Mouse (Mus musculus): ENCODE results near the gene Pgc.

Pgc gene

DNA sequence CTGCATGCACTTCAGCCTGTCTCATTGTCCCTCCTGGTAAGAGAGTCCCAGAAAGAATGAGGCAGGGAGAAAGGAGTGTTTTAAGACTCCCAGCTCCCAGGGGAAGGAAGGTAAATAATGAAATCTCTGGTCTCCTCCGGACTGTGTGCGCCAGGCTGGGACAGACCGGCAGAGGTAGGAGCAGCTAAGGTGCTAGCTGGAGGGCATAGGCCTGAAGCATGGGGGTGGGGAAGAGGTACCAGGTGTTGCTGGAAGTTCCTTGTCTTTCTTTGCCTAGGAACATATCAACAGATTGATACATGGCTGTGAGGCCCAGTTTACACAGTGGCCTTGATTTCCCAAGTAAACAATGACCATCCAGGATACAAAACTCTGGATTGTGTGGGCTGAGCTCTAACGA, 17.7 kb upstream of the Pgc start:
- DNase-seq: no peak

- no peak for DNase-seq
These were observed 16.6 kb upstream of the Pgc start for GRCm38 (mm10) chr17:47710036-47710435.

DNA sequence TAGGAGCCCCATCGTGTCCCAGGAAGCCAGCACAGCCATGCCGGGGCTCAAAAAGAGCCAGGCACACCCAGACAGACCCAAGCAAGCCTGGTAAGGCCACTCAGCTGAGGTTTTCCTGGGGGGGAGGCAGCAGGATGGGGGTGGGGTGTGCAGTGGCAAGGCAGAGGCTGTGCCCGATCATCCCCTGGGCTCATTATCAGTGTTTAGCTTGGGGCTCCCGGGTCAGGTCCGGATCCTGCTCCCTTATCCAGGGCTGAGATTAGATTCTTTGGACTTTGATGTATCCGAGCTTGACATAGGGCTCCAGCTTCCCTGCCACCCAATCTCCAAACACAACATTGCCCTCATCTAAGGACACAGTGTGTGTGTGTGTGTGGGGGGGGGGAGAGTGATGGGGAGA, 14.8 kb upstream of the Pgc start:
- no peak for DNase-seq

DNA sequence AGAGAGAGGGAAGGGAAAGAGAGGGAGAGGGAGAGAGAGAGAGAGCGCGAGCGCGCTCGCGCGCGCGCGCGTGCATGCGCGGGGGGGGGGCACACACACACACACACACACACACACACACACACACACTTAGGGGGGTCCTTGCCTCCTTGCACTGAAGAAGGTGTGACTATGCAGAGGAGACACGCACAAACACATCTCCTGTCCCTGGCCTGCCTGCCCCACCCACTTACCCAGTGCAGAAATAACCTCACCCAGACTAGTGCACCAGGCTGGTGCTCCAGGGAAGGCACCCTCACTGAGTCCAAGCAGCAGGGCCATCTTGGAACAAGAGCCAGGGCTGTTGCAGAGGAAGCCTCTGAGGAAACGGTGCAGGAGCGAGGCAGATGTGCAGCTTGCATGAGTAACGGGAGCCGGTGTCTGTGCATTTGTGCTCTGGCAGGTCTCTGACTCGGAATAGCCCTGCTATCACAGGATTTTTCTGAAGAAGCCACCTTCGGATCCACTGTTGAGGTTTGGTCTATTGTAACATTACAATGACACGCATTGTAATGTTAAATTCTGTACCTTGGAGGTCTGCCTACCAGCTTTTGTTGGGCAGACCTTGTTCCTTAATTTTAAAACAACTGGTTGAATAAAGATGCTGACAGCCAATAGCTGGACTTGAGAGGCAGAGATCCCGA, 13.6 kb upstream of the Pgc start:
- no peak for DNase-seq

- DNase-seq: no peak
These were observed 11.6 kb upstream of the Pgc start for GRCm38 (mm10) chr17:47715037-47715436.

GRCm38 (mm10) chr17:47721183-47721582, 5.5 kb upstream of the Pgc start:
- no peak for DNase-seq

- DNase-seq: peak in 1 of 2 experiments; percentile 25
These were observed 4.3 kb downstream of the Pgc start for GRCm38 (mm10) chr17:47730633-47731575.

DNA sequence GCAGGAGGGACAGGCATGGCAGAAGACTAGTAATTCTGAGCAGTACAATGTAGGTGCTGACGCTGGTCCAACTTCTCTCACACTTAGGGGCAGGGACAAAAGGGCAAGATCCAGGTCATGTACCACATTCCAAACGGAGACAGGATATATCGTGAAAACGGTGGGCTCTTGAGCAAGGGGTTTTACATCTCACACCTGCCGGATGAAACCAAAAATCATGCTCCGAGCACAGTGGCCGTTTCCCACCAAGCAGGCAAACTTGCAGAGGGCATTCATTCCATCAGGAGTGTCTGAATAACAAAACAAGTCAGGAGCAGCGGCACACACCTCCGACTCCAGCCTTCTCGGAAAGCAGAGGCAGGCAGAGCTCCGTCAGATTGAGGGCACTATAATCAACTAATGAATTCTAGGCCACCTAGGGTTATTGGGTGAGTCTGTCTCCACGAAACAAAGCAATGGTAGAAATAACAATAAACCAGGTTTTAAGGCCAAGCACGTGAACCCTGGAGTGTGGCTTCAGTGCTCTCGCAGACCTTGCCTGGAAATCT, 9.0 kb downstream of the Pgc start:
- DNase-seq: no peak

- DNase-seq: peak; percentile 99
These were observed 10.2 kb downstream of the Pgc start, which contains the start of gene Tfeb for GRCm38 (mm10) chr17:47736856-47737255. Tfeb (plus strand) TSS chr17:47737030.

GRCm38 (mm10) chr17:47737271-47738065, 10.8 kb downstream of the Pgc start:
- DNase-seq: peak; percentile 67 to 78

- DNase-seq: peak; percentile 61 to 65
These were observed 11.6 kb downstream of the Pgc start for GRCm38 (mm10) chr17:47738066-47738878.

DNA sequence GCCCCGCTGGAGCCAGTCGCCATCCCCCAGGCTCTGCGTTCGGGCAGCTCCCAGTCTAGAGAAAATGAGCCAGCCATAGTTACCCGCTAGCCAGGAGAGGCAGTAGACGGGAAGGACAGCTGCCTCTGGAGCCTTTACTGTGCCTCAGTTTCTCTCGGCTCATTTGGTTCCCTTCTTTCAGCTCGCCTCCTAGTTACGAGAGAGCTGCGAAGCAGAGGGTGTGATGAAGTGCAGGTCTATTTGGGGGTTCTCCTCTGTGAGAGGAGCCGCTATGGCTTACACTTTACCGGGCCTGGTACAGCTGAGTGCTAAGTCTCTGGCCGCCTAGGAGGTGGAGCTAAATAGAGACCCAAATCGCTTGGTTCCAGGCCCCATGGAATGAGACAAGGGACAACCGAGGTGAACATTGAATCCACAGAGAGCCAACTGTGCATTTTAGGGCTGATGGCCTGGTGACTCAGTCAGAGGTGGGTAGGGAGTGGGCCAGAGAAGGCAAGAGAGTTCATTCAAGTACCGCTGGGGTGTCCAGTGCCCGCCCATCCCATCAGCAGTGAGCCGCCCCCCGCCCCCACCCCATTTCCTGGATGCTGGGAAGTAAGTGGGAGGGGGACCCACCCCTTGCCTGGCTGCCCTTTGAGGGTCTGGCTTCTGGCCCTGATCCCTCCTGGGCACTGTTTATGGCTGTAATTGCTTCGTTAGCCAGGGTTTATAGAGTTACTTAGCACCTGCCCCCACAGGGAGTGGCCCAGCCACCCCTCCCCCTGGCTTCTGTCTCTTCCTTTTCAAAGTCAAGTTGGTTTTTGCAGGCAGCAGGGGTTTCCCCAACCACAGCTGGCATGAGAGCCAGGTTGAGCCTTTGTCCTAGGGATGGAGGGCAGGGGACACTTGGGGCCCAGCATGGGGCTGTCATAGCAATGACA, 12.5 kb downstream of the Pgc start:
- no peak for DNase-seq

GRCm38 (mm10) chr17:47740186-47740585, 13.5 kb downstream of the Pgc start:
- DNase-seq: no peak

DNA sequence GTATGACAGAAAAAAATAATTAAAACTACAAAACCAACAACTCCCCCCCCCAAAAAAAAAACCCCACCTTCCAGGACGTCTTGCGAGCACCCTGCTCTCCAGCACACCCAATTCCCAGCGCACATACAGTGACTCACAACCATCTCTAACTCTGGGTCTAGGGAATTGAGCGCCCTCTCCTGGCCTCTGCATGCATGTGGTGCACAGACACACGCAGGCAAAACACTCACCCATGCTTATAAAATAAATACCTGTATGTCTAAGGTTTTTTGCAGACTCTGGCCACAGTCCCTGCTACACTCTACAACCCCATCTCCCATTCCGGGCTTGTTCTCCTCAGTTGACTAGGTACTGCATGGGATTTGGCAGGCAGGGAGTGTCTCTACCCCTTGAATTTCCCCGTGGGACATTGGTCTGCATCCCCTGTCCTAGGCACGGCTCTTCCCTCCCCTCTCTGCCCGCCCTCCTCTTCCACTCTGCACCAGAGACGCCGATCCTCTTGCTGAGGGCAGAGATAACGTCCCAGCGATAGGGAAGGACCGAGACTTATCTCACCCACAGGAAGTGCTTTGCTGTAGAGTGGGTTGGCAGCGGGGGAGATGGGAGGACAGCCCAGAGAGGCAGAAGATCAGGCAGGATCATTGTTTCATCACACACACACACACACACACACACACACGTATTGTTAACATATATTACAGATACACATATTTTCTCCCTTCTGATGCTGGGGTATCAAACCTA, 16.5 kb downstream of the Pgc start:
- peak in 1 of 2 experiments; percentile 32 for DNase-seq

DNA sequence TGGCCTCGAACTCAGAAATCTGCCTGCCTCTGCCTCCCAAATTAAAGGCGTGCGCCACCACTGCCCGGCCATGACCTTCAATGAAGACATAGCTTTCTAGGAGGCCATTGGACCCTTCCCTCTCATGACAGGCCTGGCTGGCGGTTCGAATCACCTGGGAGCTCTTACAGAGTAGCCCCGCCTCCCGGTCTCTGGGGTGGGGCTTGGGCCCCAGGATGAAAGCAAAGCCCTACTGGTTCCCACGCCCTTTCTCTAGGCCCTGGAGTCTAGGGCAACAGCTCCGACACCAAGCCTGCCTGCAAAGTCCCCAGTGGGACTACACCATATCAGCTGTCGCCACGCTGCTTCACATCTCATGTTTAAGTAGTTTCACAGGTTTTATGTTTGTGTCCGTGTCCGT, 17.4 kb downstream of the Pgc start:
- no peak for DNase-seq

GRCm38 (mm10) chr17:47744746-47745368, 18.2 kb downstream of the Pgc start:
- peak in 1 of 2 experiments; percentile 53 for DNase-seq

GRCm38 (mm10) chr17:47748791-47749553, 22.3 kb downstream of the Pgc start:
- no peak for DNase-seq

GRCm38 (mm10) chr17:47749626-47750025, 23.0 kb downstream of the Pgc start:
- no peak for DNase-seq

DNA sequence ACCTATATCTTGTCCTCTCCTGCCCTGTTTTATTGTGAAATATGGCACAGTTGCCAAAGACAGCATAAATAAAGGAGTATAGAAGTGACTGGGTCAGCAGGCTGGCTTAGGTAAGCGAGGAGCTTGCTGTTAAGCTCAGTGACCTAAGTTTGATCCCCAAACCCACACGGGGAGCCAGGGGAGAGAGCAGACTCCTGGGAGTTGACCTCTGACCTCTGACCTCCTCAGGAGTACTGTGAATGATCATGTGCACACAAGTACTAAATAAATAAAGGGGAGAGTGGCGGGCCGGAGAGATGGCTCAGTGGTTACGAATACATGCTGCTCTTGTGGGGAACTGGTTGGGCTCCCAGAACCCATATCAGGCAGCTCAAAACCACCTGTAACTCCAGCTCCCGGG, 23.5 kb downstream of the Pgc start:
- DNase-seq: no peak
